ENCODE assay signal across 28 mouse cellular contexts in genomic region chr15:23979506-23979905, GRCm38 (mm10).
DNase-seq lines count a peak whose midpoint lies in the region; ATAC-seq and TF ChIP-seq lines count a peak whose summit lies in the region.
"Had no signal": no experiment of that assay in that cellular context is flagged by ENCODE, and none has a peak within 500 bp of the region (broad histone marks: within the 10 kb centered on the region; RNA-seq: fewer than 3 reads in every experiment).

No protein-coding gene starts in this region.

- H3K4me2 ChIP-seq in forebrain, postnatal 0 days (ENCODE audit: low read depth) = no peak overlapping the region
- no peak overlapping the region for H3K4me2 ChIP-seq in forebrain, embryonic 11.5 days (ENCODE audit: low read depth, low read length, severe bottlenecking)
- H3K4me2 ChIP-seq: embryonic facial prominence, embryonic 15.5 days; heart, embryonic 11.5 days; limb, embryonic 15.5 days; liver, embryonic 15.5 days; lung, embryonic 15.5 days; midbrain, embryonic 13.5 days had no signal

- no peak overlapping the region for H3K4me3 ChIP-seq in forebrain, postnatal 0 days (ENCODE audit: low read depth, low read length)
- no peak overlapping the region for H3K4me3 ChIP-seq in forebrain, embryonic 11.5 days (ENCODE audit: low read depth, low read length)
- H3K4me3 ChIP-seq in layer of hippocampus, adult 2 months = no peak overlapping the region
- H3K4me3 ChIP-seq: embryonic facial prominence, embryonic 15.5 days; gastrocnemius, adult 2 months; hindbrain, embryonic 10.5 days; limb, embryonic 15.5 days; liver, embryonic 15.5 days; lung, embryonic 15.5 days; megakaryocyte, embryonic 14.5 days; midbrain, embryonic 13.5 days had no signal

- no peaks in the 10 kb centered on the region for H3K27me3 ChIP-seq in forebrain, postnatal 0 days (ENCODE audit: insufficient read depth, low read length)
- no peaks in the 10 kb centered on the region for H3K27me3 ChIP-seq in forebrain, embryonic 11.5 days (ENCODE audit: control insufficient read depth, insufficient read depth, low read length)
- H3K27me3 ChIP-seq: embryonic facial prominence, embryonic 15.5 days; limb, embryonic 15.5 days; liver, embryonic 15.5 days; lung, embryonic 15.5 days; megakaryocyte, embryonic 14.5 days; midbrain, embryonic 13.5 days had no signal

- WGBS in forebrain, postnatal 0 days = 66% methylated on average over 3 of the region's 3 CpGs
- 91% methylated on average over 3 of the region's 3 CpGs for WGBS in forebrain, embryonic 11.5 days

- TF ChIP-seq CTCF in forebrain, postnatal 0 days (IDR thresholded peaks at IDR 0.05; ENCODE audit: low read depth) = no peak
- TF ChIP-seq CTCF in layer of hippocampus, adult 2 months (conservative IDR thresholded peaks at IDR 0.05) = no peak

- H3K9me3 ChIP-seq in forebrain, postnatal 0 days (ENCODE audit: low read length) = no peaks in the 10 kb centered on the region
- no peaks in the 10 kb centered on the region for H3K9me3 ChIP-seq in forebrain, embryonic 11.5 days (ENCODE audit: control insufficient read depth, low read length)
- H3K9me3 ChIP-seq: embryonic facial prominence, embryonic 15.5 days; limb, embryonic 15.5 days; liver, embryonic 15.5 days; lung, embryonic 15.5 days; midbrain, embryonic 13.5 days had no signal

- H3K4me1 ChIP-seq in forebrain, postnatal 0 days (ENCODE audit: insufficient read depth) = no peaks in the 10 kb centered on the region
- H3K4me1 ChIP-seq in forebrain, embryonic 11.5 days (replicated peaks; ENCODE audit: control insufficient read depth, insufficient read depth, low read length) = no peaks in the 10 kb centered on the region
- H3K4me1 ChIP-seq: embryonic facial prominence, embryonic 15.5 days; hindbrain, embryonic 10.5 days; limb, embryonic 15.5 days; liver, embryonic 15.5 days; lung, embryonic 15.5 days; megakaryocyte, embryonic 14.5 days; midbrain, embryonic 13.5 days had no signal

- no peak overlapping the region for H3K27ac ChIP-seq in forebrain, postnatal 0 days (ENCODE audit: low read depth, low read length)
- no peak overlapping the region for H3K27ac ChIP-seq in forebrain, embryonic 11.5 days (ENCODE audit: low read depth, low read length)
- H3K27ac ChIP-seq in layer of hippocampus, adult 2 months = no peak overlapping the region
- H3K27ac ChIP-seq: embryonic facial prominence, embryonic 15.5 days; gastrocnemius, adult 2 months; hindbrain, embryonic 10.5 days; hindbrain, postnatal 0 days; limb, embryonic 15.5 days; liver, embryonic 15.5 days; lung, embryonic 15.5 days; midbrain, embryonic 13.5 days had no signal

- ATAC-seq in forebrain, postnatal 0 days = 0 out of 2 replicates have a peak, but pooled peaks have one; percentile 27
- ATAC-seq in forebrain, embryonic 11.5 days (replicated peaks; ENCODE audit: low FRiP score) = no peak
- ATAC-seq: CD4-positive, CD25-positive, alpha-beta regulatory T cell, adult 4 months; hindbrain, postnatal 0 days; intestine, embryonic 16.5 days; midbrain, embryonic 13.5 days had no signal

- peak; percentile 16 for DNase-seq in forebrain, postnatal 0 days
- no peak for DNase-seq in forebrain, embryonic 11.5 days (ENCODE audit: low spot score)
- DNase-seq in cerebellum, adult 9-10 months = peak; percentile 59
- peak; percentile 41 to 50 for DNase-seq in layer of hippocampus, adult 2 months (ENCODE audit: low spot score in 2 of 2)
- peak; percentile 0 for DNase-seq in naive thymus-derived CD4-positive, alpha-beta T cell, adult 2 months (ENCODE audit: low read depth)
- DNase-seq in right cerebral cortex, postnatal 25 days = no peak
- DNase-seq in urinary bladder, adult 18-20 months (ENCODE audit: low spot score in 2 of 2) = no peak
- no peak for DNase-seq in gastrocnemius, postnatal 25 days
- DNase-seq: adrenal gland, postnatal 36 days; gastrocnemius, adult 2 months; heart, adult 11 months; kidney, postnatal 25 days; left cerebral cortex, postnatal 4 days; lung, postnatal 36 days; right cerebral cortex, postnatal 14 days; spleen, adult 18-20 months; thymus, postnatal 14 days had no signal

- no peak overlapping the region for H3K9ac ChIP-seq in forebrain, postnatal 0 days
- H3K9ac ChIP-seq in forebrain, embryonic 11.5 days (ENCODE audit: low read length) = no peak overlapping the region
- H3K9ac ChIP-seq: embryonic facial prominence, embryonic 15.5 days; limb, embryonic 15.5 days; liver, embryonic 15.5 days; lung, embryonic 15.5 days; midbrain, embryonic 13.5 days had no signal

- H3K36me3 ChIP-seq in forebrain, postnatal 0 days (ENCODE audit: insufficient read depth) = no peaks in the 10 kb centered on the region
- H3K36me3 ChIP-seq in forebrain, embryonic 11.5 days (ENCODE audit: control insufficient read depth, insufficient read depth, low read length) = no peaks in the 10 kb centered on the region
- H3K36me3 ChIP-seq: embryonic facial prominence, embryonic 15.5 days; hindbrain, embryonic 10.5 days; limb, embryonic 15.5 days; liver, embryonic 15.5 days; lung, embryonic 15.5 days; midbrain, embryonic 13.5 days had no signal

Comparison
In these comparisons a context has a peak if more than half of its experiments do, and no peak if none do; other contexts are left out.
1. DNase-seq: peak in forebrain, postnatal 0 days (single experiment), cerebellum, adult 9-10 months (single experiment), layer of hippocampus, adult 2 months (2 of 2) and naive thymus-derived CD4-positive, alpha-beta T cell, adult 2 months (single experiment); none in forebrain, embryonic 11.5 days (single experiment), right cerebral cortex, postnatal 25 days (single experiment), urinary bladder, adult 18-20 months (0 of 2) and gastrocnemius, postnatal 25 days (single experiment).